Mouse (Mus musculus) retina, embryonic 14.5 days (tissue): ENCODE data around the gene Sfrp5.
A peak's percentile ranks its signal among the peaks of the same experiment; 100 is the strongest.

Experiments used
- DNase-seq: peaks from one replicate; pipeline ENCODE4 v3.0.0-alpha.2; 2015; ENCODE audit warnings: low spot score

The Sfrp5 gene

GRCm38 (mm10) chr19:42197066-42197465 is 5.0 kb downstream of the Sfrp5 start:
- no peak for DNase-seq

GRCm38 (mm10) chr19:42196378-42196777 is 5.7 kb downstream of the Sfrp5 start:
- DNase-seq, result no peak

- DNase-seq, result no peak
Measured at GRCm38 (mm10) chr19:42193311-42193710, 8.7 kb downstream of the Sfrp5 start.

- peak; percentile 85 for DNase-seq
Measured at GRCm38 (mm10) chr19:42190494-42190893, 11.6 kb downstream of the Sfrp5 start.

- no peak for DNase-seq
Measured at GRCm38 (mm10) chr19:42189735-42190134, 12.3 kb downstream of the Sfrp5 start.

- DNase-seq, result peak; percentile 37
Measured at GRCm38 (mm10) chr19:42182673-42183072, 19.4 kb downstream of the Sfrp5 start.

GRCm38 (mm10) chr19:42179356-42179755 is 22.7 kb downstream of the Sfrp5 start:
- no peak for DNase-seq

- DNase-seq, result no peak
Measured at GRCm38 (mm10) chr19:42177461-42177860, 24.6 kb downstream of the Sfrp5 start.

- DNase-seq, result no peak
Measured at GRCm38 (mm10) chr19:42176841-42177240, 25.2 kb downstream of the Sfrp5 start.

GRCm38 (mm10) chr19:42170025-42170969 is 31.8 kb downstream of the Sfrp5 start:
- DNase-seq, result peak; percentile 94

- DNase-seq, result no peak
Measured at GRCm38 (mm10) chr19:42169322-42169975, 32.6 kb downstream of the Sfrp5 start.

GRCm38 (mm10) chr19:42167489-42167888 is 34.6 kb downstream of the Sfrp5 start:
- DNase-seq, result no peak

GRCm38 (mm10) chr19:42166766-42167165 is 35.3 kb downstream of the Sfrp5 start:
- DNase-seq, result no peak

- peak; percentile 92 for DNase-seq
Measured at GRCm38 (mm10) chr19:42166130-42166529, 35.9 kb downstream of the Sfrp5 start.

- no peak for DNase-seq
Measured at GRCm38 (mm10) chr19:42164188-42164587, 37.9 kb downstream of the Sfrp5 start.

GRCm38 (mm10) chr19:42163764-42164163 is 38.3 kb downstream of the Sfrp5 start, which contains the start of gene Zfyve27:
Zfyve27 (plus strand) TSS chr19:42163951.
- DNase-seq, result no peak

- peak; percentile 29 for DNase-seq
Measured at GRCm38 (mm10) chr19:42158246-42159017, 43.6 kb downstream of the Sfrp5 start.

GRCm38 (mm10) chr19:42157493-42158237 is 44.4 kb downstream of the Sfrp5 start:
- DNase-seq, result no peak

- DNase-seq, result peak; percentile 94
Measured at GRCm38 (mm10) chr19:42151990-42152389, 50.1 kb downstream of the Sfrp5 start.

GRCm38 (mm10) chr19:42148569-42148860 is 53.5 kb downstream of the Sfrp5 start:
- DNase-seq, result no peak
